Mouse (Mus musculus) forebrain, embryonic 12.5 days (tissue): Measurements from ENCODE around the gene Cd1d1. TPM values are rescaled to one million over a fixed set of nuclear protein-coding genes. Genes with fewer than 3 reads are reported as not detected.
"Not testable (repeated sequence)": the region's sequence is repeated elsewhere in the genome, so short reads cannot be mapped to it uniquely, and the experiment has no call there.

Experiments used
- ATAC-seq: fragments of 200-750 bp; cut with Nextera tagmentation; 2 replicates; pipeline ENCODE4 v1.8.0; 2017; ENCODE audit warnings: moderate TSS enrichment; ENCODE audit not compliant: low FRiP score
- H3K27ac ChIP-seq: fragments of 300-500 bp; sonication (generic); 2 replicates; pipeline ENCODE4 v1.5.1; 2016; ENCODE audit warnings: mild to moderate bottlenecking
- H3K27me3 ChIP-seq: fragments of 300-500 bp; sonication (generic); 2 replicates; pipeline ENCODE4 v1.6.1; 2016; ENCODE audit warnings: mild to moderate bottlenecking
- H3K36me3 ChIP-seq: fragments of 300-500 bp; sonication (generic); replicated peaks from 2 replicates; pipeline ENCODE4 v1.6.1; 2016; ENCODE audit warnings: mild to moderate bottlenecking
- H3K4me1 ChIP-seq: fragments of 300-500 bp; sonication (generic); 2 replicates; pipeline ENCODE4 v1.6.1; 2016
- H3K4me2 ChIP-seq: fragments of 300-500 bp; sonication (generic); 2 replicates; pipeline ENCODE4 v1.6.1; 2016; ENCODE audit warnings: mild to moderate bottlenecking, moderate library complexity
- H3K4me3 ChIP-seq: fragments of 300-500 bp; sonication (generic); replicated peaks from 2 replicates; pipeline ENCODE4 v1.5.1; 2016; ENCODE audit warnings: mild to moderate bottlenecking
- H3K9ac ChIP-seq: fragments of 300-500 bp; sonication (generic); 2 replicates; pipeline ENCODE4 v1.6.1; 2016; ENCODE audit warnings: mild to moderate bottlenecking
- H3K9me3 ChIP-seq: fragments of 300-500 bp; sonication (generic); 2 replicates; pipeline ENCODE4 v1.6.1; 2016
- WGBS: fragments of 180-500 bp; shearing (Covaris S2); methylation state at CpG from one replicate; pipeline ENCODE4 v1.1.7; 2016; 5-methylcytosine and 5-hydroxymethylcytosine counted together
- polyA plus RNA-seq: library from polyadenylated mRNA; unstranded; fragments of >200 nt; fragmentation: Nextera tagmentation; extraction: Ambion mirVana; gene quantifications from 2 replicates; pipeline ENCODE4 v1.2.1, GENCODE M21; 2016

Gene Cd1d1
- 52.9 and 59.6 TPM in 2 replicates for polyA plus RNA-seq

DNA sequence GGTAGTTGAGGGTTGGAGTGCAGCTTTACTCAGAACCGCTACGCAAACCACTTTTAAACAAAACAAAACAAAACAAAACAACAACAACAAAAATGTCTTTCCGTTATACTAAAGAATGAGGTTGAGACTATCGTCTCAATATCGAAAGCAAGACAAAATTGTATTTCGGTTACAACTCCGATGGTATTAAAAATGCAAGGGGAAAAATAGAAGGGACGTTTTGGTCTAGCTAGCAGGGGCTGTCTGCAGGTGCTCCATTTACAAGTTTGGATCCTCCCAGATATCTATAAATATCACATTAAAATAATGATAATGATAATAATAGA lies at the start of gene Cd1d1:
TSS of gene Cd1d1 (minus strand) at position 27 of the 326 bp plus-strand sequence.
- 28% methylated on average over 8 of the region's 8 CpGs for WGBS
- Histone ChIP-seq H3K4me1 (0 out of 2 replicates have a peak, but pooled peaks cover 2% of the 10 kb centered on the region), H3K27ac (peak within 1 kb of the TSS; percentile 79), H3K4me3 (peak within 1 kb of the TSS; percentile 56), H3K9me3 (no peaks in the 10 kb centered on the region), H3K4me2 (peak within 1 kb of the TSS; percentile 62), H3K36me3 (no peaks in the 10 kb centered on the region), H3K9ac (peak within 1 kb of the TSS; percentile 76), H3K27me3 (no peaks in the 10 kb centered on the region)
- no peak for ATAC-seq

DNA sequence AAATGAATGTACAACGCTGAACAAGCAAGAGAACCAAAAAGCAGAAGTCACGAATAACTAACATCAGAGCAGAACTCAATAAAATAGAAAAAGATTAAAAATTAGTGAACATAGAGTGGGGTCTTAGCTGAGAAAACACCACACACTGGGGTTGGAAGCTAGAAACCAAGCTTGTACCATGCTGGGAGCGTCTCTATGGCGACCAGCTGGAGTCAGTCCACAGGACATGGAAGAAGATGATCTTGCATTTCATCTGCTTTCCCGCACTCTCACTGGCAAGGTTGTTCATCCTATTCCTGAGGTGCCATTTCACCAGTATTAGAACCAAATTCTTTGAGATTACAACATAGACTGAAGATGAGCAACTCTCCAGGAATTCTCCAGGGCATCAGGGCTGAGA lies 48.6 kb upstream of the Cd1d1 start:
- H3K9ac ChIP-seq, result no peak overlapping the region
- ATAC-seq, result no peak
- WGBS, result 85% methylated on average over 5 of the region's 5 CpGs

DNA sequence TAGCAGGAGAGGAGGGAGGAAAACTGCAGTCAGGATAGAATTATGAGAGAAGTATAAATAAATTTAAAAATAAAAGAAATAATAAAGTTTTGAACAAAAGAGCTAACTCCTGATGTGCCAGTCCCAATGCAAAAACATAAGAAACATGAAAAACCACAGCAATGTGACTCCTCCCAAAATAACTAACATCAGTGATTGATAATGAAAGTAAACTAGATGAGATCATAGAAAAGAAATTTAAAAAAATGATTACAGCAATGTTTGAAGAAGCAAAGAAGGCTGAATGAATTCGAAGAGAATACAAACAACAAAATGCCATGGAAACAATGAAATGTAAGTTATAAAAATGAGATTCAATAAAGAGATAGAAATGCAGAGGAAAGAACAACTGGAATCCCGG lies 42.5 kb upstream of the Cd1d1 start:
- Histone ChIP-seq H3K9ac (no peak overlapping the region), H3K27ac (no peak overlapping the region), H3K9me3 (no peaks in the 10 kb centered on the region), H3K27me3 (no peaks in the 10 kb centered on the region), H3K4me2 (no peak overlapping the region), H3K36me3 (no peaks in the 10 kb centered on the region), H3K4me3 (no peak overlapping the region), H3K4me1 (no peaks in the 10 kb centered on the region)
- 91% methylated on average over 2 of the region's 2 CpGs for whole genome bisulfite sequencing
- no peak for ATAC-seq

More for the DNA sequence above, 48.6 kb upstream of the Cd1d1 start:
- Histone ChIP-seq H3K4me1 (no peaks in the 10 kb centered on the region), H3K4me3 (no peak overlapping the region), H3K27ac (no peak overlapping the region), H3K27me3 (no peaks in the 10 kb centered on the region), H3K4me2 (no peak overlapping the region), H3K9me3 (no peaks in the 10 kb centered on the region), H3K36me3 (no peaks in the 10 kb centered on the region)

DNA sequence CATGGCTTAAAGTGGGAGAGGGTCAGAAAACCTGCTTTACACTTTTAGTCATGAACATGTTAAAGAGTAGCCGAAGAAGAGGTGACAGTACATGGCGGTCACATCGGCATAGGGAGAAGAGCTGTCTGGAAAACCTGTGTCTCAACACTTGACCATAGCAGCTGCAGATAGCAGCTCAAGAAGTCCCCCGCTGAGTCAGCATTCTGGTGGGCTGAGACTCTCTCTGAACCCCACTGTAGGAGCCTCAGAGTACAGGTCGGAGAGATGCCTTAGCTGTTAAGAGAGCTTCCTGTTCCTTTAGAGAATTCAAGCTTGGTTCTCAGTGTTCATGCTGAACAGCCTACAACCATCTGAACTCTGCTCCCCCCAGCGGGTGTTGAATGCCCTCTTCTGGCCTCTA lies 39.3 kb upstream of the Cd1d1 start:
- WGBS, result 90% methylated on average over 6 of the region's 6 CpGs
- Histone ChIP-seq H3K9ac (no peak overlapping the region), H3K27me3 (no peaks in the 10 kb centered on the region), H3K4me1 (no peaks in the 10 kb centered on the region), H3K27ac (no peak overlapping the region), H3K4me3 (no peak overlapping the region), H3K4me2 (no peak overlapping the region), H3K36me3 (no peaks in the 10 kb centered on the region), H3K9me3 (no peaks in the 10 kb centered on the region)
- ATAC-seq, result no peak

GRCm38 (mm10) chr3:87034061-87034460 lies 34.8 kb upstream of the Cd1d1 start:
- Histone ChIP-seq H3K9ac (no peak overlapping the region), H3K4me3 (no peak overlapping the region), H3K27ac (no peak overlapping the region), H3K4me1 (no peaks in the 10 kb centered on the region), H3K27me3 (no peaks in the 10 kb centered on the region; the same call in 1 of the 2 replicates), H3K36me3 (no peaks in the 10 kb centered on the region), H3K9me3 (no peaks in the 10 kb centered on the region), H3K4me2 (no peak overlapping the region)
- ATAC-seq, result no peak
- WGBS, result 91% methylated on average over 4 of the region's 4 CpGs

DNA sequence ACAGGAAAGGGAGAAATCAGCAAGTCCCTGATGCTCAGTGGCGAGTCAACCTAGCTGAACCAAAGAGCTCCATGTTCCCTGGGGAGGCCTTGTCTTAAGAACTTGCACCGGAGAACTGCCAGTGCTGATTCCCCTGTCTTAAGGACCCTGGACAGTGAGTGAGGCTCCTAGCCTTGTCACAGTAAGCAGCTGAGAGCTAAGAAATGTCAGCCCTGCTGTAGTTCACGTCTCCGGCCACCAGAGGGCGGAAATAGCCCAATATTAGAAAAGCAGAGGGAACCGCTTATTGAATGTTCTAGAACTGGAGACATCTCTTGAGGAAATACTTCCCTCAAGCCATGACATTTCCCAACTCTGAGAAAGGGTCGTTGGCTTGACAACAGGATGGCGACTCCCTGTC lies 34.1 kb upstream of the Cd1d1 start:
- Histone ChIP-seq H3K27ac (no peak overlapping the region), H3K27me3 (no peaks in the 10 kb centered on the region; the same call in 1 of the 2 replicates), H3K4me3 (no peak overlapping the region), H3K36me3 (no peaks in the 10 kb centered on the region), H3K9me3 (no peaks in the 10 kb centered on the region), H3K9ac (no peak overlapping the region), H3K4me1 (no peaks in the 10 kb centered on the region), H3K4me2 (no peak overlapping the region)
- no peak for ATAC-seq
- 24% methylated on average over 8 of the region's 8 CpGs for WGBS

DNA sequence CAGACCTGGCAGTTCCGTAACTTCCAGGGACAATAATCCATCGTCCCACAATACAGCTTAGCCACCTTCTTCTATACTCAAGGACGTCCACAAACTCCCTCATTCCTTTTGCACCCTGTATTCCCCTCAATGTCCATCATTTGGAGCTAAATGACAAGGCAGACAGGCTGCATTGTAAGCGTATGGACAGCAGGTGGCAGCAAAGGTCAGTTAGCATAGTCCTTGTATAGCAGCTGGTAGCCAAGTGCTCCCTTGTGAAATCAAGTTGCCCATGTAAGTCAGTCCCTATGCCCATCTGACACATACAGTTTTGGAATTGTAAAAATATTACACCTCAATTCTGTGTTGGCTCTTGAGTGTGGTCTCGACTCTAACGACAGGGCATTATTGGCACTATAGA lies 31.6 kb upstream of the Cd1d1 start:
- ATAC-seq, result no peak
- no peaks in the 10 kb centered on the region; the same call in 1 of the 2 replicates for H3K27me3 ChIP-seq
- 19% methylated on average over 6 of the region's 6 CpGs for WGBS

GRCm38 (mm10) chr3:87017707-87018106 lies 18.5 kb upstream of the Cd1d1 start:
- H3K9ac ChIP-seq, result no peak overlapping the region
- H3K27ac ChIP-seq, result no peak overlapping the region
- WGBS, result 77% methylated on average over 2 of the region's 2 CpGs
- no peak overlapping the region for H3K4me2 ChIP-seq
- H3K4me3 ChIP-seq, result no peak overlapping the region
- no peaks in the 10 kb centered on the region for H3K4me1 ChIP-seq
- no peaks in the 10 kb centered on the region for H3K9me3 ChIP-seq
- no peaks in the 10 kb centered on the region for H3K36me3 ChIP-seq
- no peak for ATAC-seq
- H3K27me3 ChIP-seq, result no peaks in the 10 kb centered on the region

More for the DNA sequence above, 31.6 kb upstream of the Cd1d1 start:
- Histone ChIP-seq H3K4me1 (no peaks in the 10 kb centered on the region), H3K9ac (no peak overlapping the region), H3K36me3 (no peaks in the 10 kb centered on the region), H3K27ac (no peak overlapping the region), H3K9me3 (no peaks in the 10 kb centered on the region), H3K4me2 (no peak overlapping the region), H3K4me3 (no peak overlapping the region)

DNA sequence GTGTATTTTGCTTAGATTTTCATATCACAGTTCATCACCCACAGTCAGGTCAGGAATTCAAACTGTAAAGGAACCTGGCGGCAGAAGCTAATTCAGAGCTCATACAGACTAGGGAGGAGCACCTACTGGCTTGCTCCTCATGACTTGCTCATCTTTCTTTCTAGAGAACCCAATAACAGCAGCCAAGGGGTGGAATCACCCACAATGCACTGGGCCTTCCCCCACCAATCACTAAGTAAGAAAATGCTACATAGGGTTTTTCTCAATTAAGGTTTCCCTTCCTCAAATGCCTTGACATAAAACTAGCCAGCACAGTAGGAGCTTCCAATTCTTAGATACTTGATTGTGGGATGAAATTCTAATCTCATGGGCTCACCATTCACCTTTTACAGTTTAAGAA lies 17.8 kb upstream of the Cd1d1 start:
- H3K4me3 ChIP-seq, result no peak overlapping the region
- H3K4me2 ChIP-seq, result no peak overlapping the region
- WGBS, result 91% methylated on average over 1 of the region's 1 CpGs
- no peaks in the 10 kb centered on the region for H3K36me3 ChIP-seq
- H3K9me3 ChIP-seq, result no peaks in the 10 kb centered on the region
- H3K27me3 ChIP-seq, result no peaks in the 10 kb centered on the region
- ATAC-seq, result no peak
- H3K4me1 ChIP-seq, result no peaks in the 10 kb centered on the region
- no peak overlapping the region for H3K27ac ChIP-seq
- no peak overlapping the region for H3K9ac ChIP-seq

DNA sequence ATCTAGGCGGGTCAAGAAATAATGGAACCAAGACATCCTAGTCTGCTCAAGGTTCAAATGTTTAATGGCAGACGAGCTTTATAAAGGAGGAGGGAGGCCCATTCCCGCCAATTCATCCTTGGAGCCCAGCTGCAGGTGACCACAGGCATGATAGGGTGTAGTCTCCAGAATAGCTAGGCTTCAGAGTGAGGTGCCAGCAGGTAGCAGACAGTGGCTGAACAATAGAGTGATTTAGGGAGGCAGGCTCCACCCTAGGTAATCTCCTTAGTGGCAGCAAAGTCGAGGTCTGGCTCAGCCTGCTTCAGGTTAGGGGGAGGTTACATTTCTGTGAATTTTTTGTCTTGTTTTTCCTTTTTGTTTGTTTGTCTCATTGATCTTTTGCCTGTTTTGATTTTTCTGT lies 16.7 kb upstream of the Cd1d1 start:
- H3K4me3 ChIP-seq, result no peak overlapping the region
- no peak overlapping the region for H3K9ac ChIP-seq
- no peaks in the 10 kb centered on the region for H3K27me3 ChIP-seq
- H3K36me3 ChIP-seq, result no peaks in the 10 kb centered on the region
- WGBS, result 27% methylated on average over 4 of the region's 4 CpGs
- H3K27ac ChIP-seq, result no peak overlapping the region
- H3K9me3 ChIP-seq, result no peaks in the 10 kb centered on the region
- H3K4me2 ChIP-seq, result no peak overlapping the region
- ATAC-seq, result no peak
- no peaks in the 10 kb centered on the region for H3K4me1 ChIP-seq

GRCm38 (mm10) chr3:87012406-87012805 lies 13.2 kb upstream of the Cd1d1 start:
- ATAC-seq, H3K4me1 ChIP-seq, H3K9ac ChIP-seq, H3K4me2 ChIP-seq, H3K27ac ChIP-seq, H3K9me3 ChIP-seq, H3K27me3 ChIP-seq, H3K4me3 ChIP-seq, H3K36me3 ChIP-seq: not testable (repeated sequence)
- 86% methylated on average over 3 of the region's 3 CpGs for WGBS

DNA sequence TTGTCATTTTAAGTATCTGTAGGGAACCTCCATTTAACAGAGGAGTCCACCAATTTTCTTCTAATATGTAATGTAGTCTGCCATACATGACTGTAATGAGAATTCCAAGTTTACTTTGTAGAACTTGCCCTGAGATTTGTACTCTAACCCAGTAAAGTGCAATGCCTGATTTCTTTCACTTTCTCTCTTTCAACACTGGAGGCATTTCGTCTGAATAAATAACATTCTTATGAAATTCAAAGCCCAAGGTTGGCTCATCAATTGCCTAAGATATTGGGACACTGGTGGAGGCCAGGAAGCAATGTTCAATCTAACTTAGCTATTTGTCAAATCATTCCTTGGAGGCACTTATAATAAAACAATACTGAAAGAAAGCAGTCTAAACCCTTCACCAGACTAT lies 9.0 kb upstream of the Cd1d1 start:
- H3K9ac ChIP-seq, H3K9me3 ChIP-seq, H3K36me3 ChIP-seq, ATAC-seq, H3K4me3 ChIP-seq, H3K4me2 ChIP-seq, H3K27ac ChIP-seq, H3K4me1 ChIP-seq, H3K27me3 ChIP-seq: not testable (repeated sequence)
- WGBS, result 85% methylated on average over 1 of the region's 1 CpGs

GRCm38 (mm10) chr3:87000676-87001075 lies 1.4 kb upstream of the Cd1d1 start:
- Histone ChIP-seq H3K4me1 (0 out of 2 replicates have a peak, but pooled peaks cover 2% of the 10 kb centered on the region), H3K36me3 (no peaks in the 10 kb centered on the region), H3K9me3 (no peaks in the 10 kb centered on the region), H3K27me3 (no peaks in the 10 kb centered on the region), H3K4me2 (no peak overlapping the region), H3K27ac (no peak overlapping the region), H3K9ac (no peak overlapping the region), H3K4me3 (no peak overlapping the region)
- 24% methylated on average over 4 of the region's 4 CpGs for WGBS
- no peak for ATAC-seq
